Mouse (Mus musculus) heart, postnatal 0 days (tissue): Measurements from ENCODE around the gene Adgrg3. TPM values are rescaled to one million over a fixed set of nuclear protein-coding genes. Genes with fewer than 3 reads are reported as not detected.
"Not testable (repeated sequence)": the region's sequence is repeated elsewhere in the genome, so short reads cannot be mapped to it uniquely, and the experiment has no call there.

Source experiments
- ATAC-seq: fragments of 200-750 bp; cut with Nextera tagmentation; 2 replicates; pipeline ENCODE4 v1.8.0; 2017; ENCODE audit warnings: low read depth, moderate number of reproducible peaks, moderate library complexity; ENCODE audit not compliant: insufficient read depth
- DNase-seq: peaks from one replicate; pipeline ENCODE4 v3.0.0-alpha.2; 2016; ENCODE audit warnings: low spot score
- H3K27ac ChIP-seq: fragments of 300-500 bp; sonication (generic); 2 replicates; pipeline ENCODE4 v1.5.1; 2014; ENCODE audit warnings: low read depth, mild to moderate bottlenecking
- H3K27me3 ChIP-seq: fragments of 300-500 bp; sonication (generic); 2 replicates; pipeline ENCODE4 v1.6.1; 2014; ENCODE audit warnings: low read length, mixed read lengths; ENCODE audit not compliant: control insufficient read depth, insufficient read depth
- H3K36me3 ChIP-seq: fragments of 300-500 bp; sonication (generic); replicated peaks from 2 replicates; pipeline ENCODE4 v1.6.1; 2014; ENCODE audit warnings: low read length, mixed read lengths; ENCODE audit not compliant: control insufficient read depth, insufficient read depth
- H3K4me1 ChIP-seq: fragments of 300-500 bp; sonication (generic); 2 replicates; pipeline ENCODE4 v1.6.1; 2014; ENCODE audit warnings: antibody characterized with exemption; ENCODE audit not compliant: control insufficient read depth, insufficient read depth
- H3K4me2 ChIP-seq: fragments of 300-500 bp; sonication (generic); 2 replicates; pipeline ENCODE4 v1.6.1; 2014; ENCODE audit warnings: low read depth, mild to moderate bottlenecking, low read length, moderate library complexity
- H3K4me3 ChIP-seq: fragments of 300-500 bp; sonication (generic); 2 replicates; pipeline ENCODE4 v1.5.1; 2014; ENCODE audit warnings: low read depth, low read length
- H3K9ac ChIP-seq: fragments of 300-500 bp; sonication (generic); replicated peaks from 2 replicates; pipeline ENCODE4 v1.6.1; 2014; ENCODE audit warnings: low read depth, low read length, mixed read lengths
- H3K9me3 ChIP-seq: fragments of 300-500 bp; sonication (generic); replicated peaks from 2 replicates; pipeline ENCODE4 v1.6.1; 2016; ENCODE audit warnings: low read length; ENCODE audit not compliant: control insufficient read depth
- CTCF ChIP-seq: IDR thresholded peaks from 2 replicates; pipeline ENCODE4 v1.5.1; 2016; ENCODE audit warnings: antibody characterized with exemption, control low read depth, low read depth
- EP300 ChIP-seq: IDR thresholded peaks from 2 replicates; pipeline ENCODE4 v1.6.1; 2016; ENCODE audit warnings: antibody characterized with exemption, low read depth
- WGBS: fragments of 180-500 bp; shearing (Covaris S2); extraction: QIAGEN DNeasy Blood & Tissue Kit; methylation state at CpG from one replicate; pipeline ENCODE4 v1.1.7; 2014; 5-methylcytosine and 5-hydroxymethylcytosine counted together
- polyA plus RNA-seq: library from polyadenylated mRNA; unstranded; fragments of >200 nt; fragmentation: Nextera tagmentation; extraction: Ambion mirVana; gene quantifications from 2 replicates; pipeline ENCODE4 v1.2.1, GENCODE M21; 2015
- total RNA-seq: library from RNA; depleted of rRNA; stranded (reverse); fragments of >200 nt; gene quantifications from 2 replicates; pipeline ENCODE4 v1.2.3, GENCODE M21; 2014; ENCODE audit warnings: low replicate concordance

Adgrg3 gene
- total and polyA plus RNA-seq, 2 experiments from 2014 or later, result 2.7 to 4.4 TPM

DNA sequence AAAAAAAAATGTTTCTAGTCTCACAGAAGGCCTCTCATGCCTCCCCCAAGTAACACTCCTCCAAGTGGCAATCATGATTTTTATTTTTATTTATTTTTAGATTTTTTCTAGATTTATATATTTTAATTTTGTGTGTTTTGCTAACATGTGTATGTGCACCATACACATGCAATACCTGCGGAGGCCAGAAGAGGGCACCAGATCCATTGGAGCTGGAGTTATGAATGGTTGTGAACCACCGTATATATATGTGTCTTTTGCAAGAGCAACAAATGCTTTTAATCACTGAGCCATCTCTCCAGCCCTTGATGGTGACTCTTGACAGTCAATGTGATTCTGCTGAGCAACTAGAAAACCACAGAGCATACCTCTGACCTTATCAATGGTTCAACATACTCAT lies 7.9 kb downstream of the Adgrg3 start:
- Histone ChIP-seq H3K27ac (no peak overlapping the region), H3K4me2 (no peak overlapping the region), H3K9me3 (no peaks in the 10 kb centered on the region), H3K36me3 (no peaks in the 10 kb centered on the region), H3K9ac (no peak overlapping the region), H3K27me3 (no peaks in the 10 kb centered on the region), H3K4me1 (0 out of 2 replicates have a peak, but pooled peaks cover 4% of the 10 kb centered on the region), H3K4me3 (no peak overlapping the region)
- peak; percentile 33; the same call in 1 of the 2 replicates for TF ChIP-seq CTCF
- no peak for TF ChIP-seq EP300
- WGBS, result 74% methylated on average over 2 of the region's 2 CpGs
- no peak for ATAC-seq
- no peak for DNase-seq

DNA sequence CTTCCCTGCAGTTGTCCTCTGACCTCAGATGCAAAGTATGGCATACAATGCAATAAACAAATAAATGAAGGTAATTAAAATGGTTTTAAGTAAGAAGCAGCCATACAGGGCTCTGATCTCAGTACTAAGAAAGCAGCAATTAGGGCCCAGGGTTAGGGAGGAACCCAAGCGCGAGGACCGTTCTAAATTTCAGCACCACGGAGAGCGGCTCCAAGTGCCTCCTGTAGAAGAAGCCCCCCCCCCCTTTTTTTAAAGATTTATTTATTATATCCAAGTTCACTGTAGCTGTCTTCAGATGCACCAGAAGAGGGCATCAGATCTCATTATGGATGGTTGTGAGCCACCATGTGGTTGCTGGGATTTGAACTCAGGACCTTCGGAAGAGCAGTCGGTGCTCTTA lies 10.9 kb downstream of the Adgrg3 start:
- not testable (repeated sequence) for ATAC-seq, DNase-seq
- WGBS, result 49% methylated on average over 7 of the region's 7 CpGs

DNA sequence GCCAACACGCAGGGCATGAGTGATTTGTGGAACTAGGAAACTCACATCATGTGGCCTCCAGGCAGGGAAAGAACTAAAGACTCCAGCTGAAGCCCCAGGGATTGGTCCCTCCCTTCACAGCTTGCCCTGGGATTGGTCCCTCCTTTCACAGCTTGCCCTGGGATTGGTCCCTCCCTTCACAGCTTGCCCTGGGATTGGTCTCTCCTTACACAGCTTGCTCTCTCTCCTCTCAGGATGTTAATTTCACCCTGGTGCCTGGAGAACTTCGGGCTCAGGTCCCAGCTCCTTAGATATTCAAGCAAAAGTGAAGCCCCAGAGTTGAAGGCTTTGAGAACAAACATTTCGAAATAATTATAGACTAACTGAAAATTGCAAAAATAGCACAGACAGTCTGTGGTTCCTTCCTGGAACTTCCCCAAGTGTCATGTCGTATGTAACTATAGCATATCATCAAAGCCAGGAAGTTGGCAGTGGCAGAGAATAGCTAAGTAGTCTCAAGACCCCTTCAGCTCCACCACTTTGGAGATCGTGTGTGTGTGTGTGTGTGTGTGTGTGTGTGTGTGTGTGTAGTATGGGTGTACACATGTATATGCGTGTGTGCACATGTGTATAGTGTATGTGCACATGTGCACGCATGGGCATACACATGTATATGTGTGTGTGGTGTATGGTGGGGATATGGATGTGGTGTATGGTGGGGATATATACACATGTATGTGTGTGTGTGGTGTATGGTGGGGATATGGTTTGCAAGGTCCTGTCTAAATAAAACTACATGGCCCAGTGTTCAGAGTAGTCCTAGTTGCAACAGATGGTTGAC lies 19.8 kb downstream of the Adgrg3 start:
- no peak overlapping the region for H3K4me3 ChIP-seq
- no peak overlapping the region for H3K4me2 ChIP-seq
- DNase-seq, result peak; percentile 47
- TF ChIP-seq EP300 (no peak), CTCF (no peak)
- H3K27ac ChIP-seq, result no peak overlapping the region
- H3K9me3 ChIP-seq, result no peaks in the 10 kb centered on the region
- H3K4me1 ChIP-seq, result no peaks in the 10 kb centered on the region
- 53% methylated on average over 7 of the region's 7 CpGs for WGBS
- ATAC-seq, result no peak; the same call in 1 of the 2 replicates
- H3K36me3 ChIP-seq, result no peaks in the 10 kb centered on the region
- no peak overlapping the region for H3K9ac ChIP-seq
- no peaks in the 10 kb centered on the region for H3K27me3 ChIP-seq

More for the DNA sequence above, 10.9 kb downstream of the Adgrg3 start:
- not testable (repeated sequence) for H3K27me3 ChIP-seq, H3K4me2 ChIP-seq, H3K36me3 ChIP-seq, H3K9ac ChIP-seq, H3K4me3 ChIP-seq, H3K27ac ChIP-seq, H3K4me1 ChIP-seq, H3K9me3 ChIP-seq

DNA sequence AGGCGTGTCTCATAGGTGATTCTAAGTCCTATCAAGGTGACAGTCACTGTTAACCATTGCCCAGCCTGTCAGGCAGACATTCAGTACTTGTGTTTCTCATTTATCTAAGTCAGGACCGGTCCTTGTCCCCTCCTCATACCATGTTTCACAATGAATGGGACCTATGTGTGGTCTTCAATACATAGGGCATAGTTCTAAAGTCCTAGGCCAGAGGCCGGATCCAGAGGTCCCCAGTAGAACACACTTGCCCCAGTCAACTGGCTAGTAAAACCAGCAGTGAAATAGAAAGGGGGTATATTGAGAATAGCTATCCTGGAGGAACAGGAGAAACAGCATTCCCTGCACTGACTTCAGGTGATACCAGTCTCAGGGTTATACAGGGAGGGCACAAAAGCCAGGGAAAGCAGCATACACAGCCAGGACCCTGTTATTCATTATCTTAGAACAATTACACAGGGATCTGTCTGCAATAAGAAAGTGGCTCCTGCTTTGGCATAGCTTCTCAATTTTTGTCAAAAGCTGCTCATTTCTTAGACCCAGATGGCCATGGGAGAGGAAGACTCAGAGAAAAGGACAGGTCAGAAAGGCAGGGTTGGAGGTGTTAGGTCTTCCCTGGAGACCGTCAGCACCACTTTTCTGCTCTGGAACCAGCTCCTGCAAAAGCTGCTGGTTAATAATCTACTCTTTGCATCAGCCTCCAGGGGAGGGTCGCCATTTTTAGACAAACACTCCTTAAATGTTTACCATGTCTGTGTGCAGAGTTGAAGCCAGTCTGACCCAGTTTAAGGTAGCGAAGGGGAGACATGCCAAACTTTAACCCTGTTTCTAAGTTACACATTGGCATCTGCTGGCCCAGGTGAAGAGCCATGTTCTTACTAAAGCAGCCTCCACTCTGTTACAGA lies 24.6 kb downstream of the Adgrg3 start:
- Histone ChIP-seq H3K36me3 (no peaks in the 10 kb centered on the region), H3K4me2 (no peak overlapping the region), H3K9ac (no peak overlapping the region), H3K4me3 (no peak overlapping the region), H3K9me3 (no peaks in the 10 kb centered on the region), H3K4me1 (no peaks in the 10 kb centered on the region), H3K27me3 (no peaks in the 10 kb centered on the region), H3K27ac (no peak overlapping the region)
- 65% methylated on average over 6 of the region's 6 CpGs for WGBS
- DNase-seq (no peak), ATAC-seq (no peak)
- TF ChIP-seq EP300, result no peak
- TF ChIP-seq CTCF, result no peak

DNA sequence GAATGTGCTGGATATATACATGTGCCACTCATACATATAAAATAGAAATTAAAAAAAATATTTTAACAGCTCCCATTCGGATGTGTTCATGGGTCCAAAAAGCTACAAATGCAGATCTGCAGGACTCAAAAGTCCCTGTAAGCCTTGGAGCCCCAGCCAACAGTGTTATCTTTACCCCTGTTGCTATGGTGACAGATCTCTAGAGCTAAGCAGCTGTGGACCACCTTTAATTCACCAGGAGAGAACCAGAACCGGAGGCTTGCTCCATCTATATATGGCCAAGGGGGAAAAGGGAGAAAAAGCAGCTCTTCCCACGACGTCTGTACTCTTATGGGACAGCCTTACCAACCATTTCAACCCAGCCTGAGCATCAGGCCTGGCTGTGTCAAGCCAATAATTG lies 27.3 kb downstream of the Adgrg3 start:
- Histone ChIP-seq H3K27me3 (no peaks in the 10 kb centered on the region), H3K4me3 (no peak overlapping the region), H3K4me1 (peaks cover 3% of the 10 kb centered on the region; the same call in 1 of the 2 replicates), H3K36me3 (no peaks in the 10 kb centered on the region), H3K27ac (no peak overlapping the region), H3K9me3 (no peaks in the 10 kb centered on the region), H3K4me2 (no peak overlapping the region), H3K9ac (no peak overlapping the region)
- TF ChIP-seq EP300 (no peak), CTCF (no peak)
- 59% methylated on average over 4 of the region's 4 CpGs for WGBS
- ATAC-seq (no peak), DNase-seq (no peak)
